Mouse (Mus musculus) hindbrain, embryonic 10.5 days (tissue): Measurements from ENCODE around the gene Hectd2. TPM values are rescaled to one million over a fixed set of nuclear protein-coding genes. Genes with fewer than 3 reads are reported as not detected.

Experiments
- DNase-seq: peaks from one replicate; pipeline ENCODE4 v3.0.0-alpha.2; 2017; ENCODE audit warnings: low spot score
- H3K27ac ChIP-seq: fragments of 300-500 bp; sonication (generic); 2 replicates; pipeline ENCODE4 v1.5.1; 2016; ENCODE audit warnings: mild to moderate bottlenecking, moderate library complexity
- H3K27me3 ChIP-seq: fragments of 300-500 bp; sonication (generic); 2 replicates; pipeline ENCODE4 v1.6.1; 2016; ENCODE audit warnings: mild to moderate bottlenecking; ENCODE audit not compliant: poor library complexity, insufficient read depth, severe bottlenecking
- H3K36me3 ChIP-seq: fragments of 300-500 bp; sonication (generic); 2 replicates; pipeline ENCODE4 v1.6.1; 2016; ENCODE audit warnings: mild to moderate bottlenecking, moderate library complexity
- H3K4me1 ChIP-seq: fragments of 300-500 bp; sonication (generic); replicated peaks from 2 replicates; pipeline ENCODE4 v1.6.1; 2016; ENCODE audit warnings: mild to moderate bottlenecking
- H3K4me3 ChIP-seq: fragments of 300-500 bp; sonication (generic); 2 replicates; pipeline ENCODE4 v1.5.1; 2016; ENCODE audit warnings: mild to moderate bottlenecking, moderate library complexity
- H3K9me3 ChIP-seq: fragments of 300-500 bp; sonication (generic); 2 replicates; pipeline ENCODE4 v1.6.1; 2016; ENCODE audit warnings: mild to moderate bottlenecking, moderate library complexity
- WGBS: fragments of 180-500 bp; shearing (Covaris S2); methylation state at CpG from one replicate; pipeline ENCODE4 v1.1.7; 2016; 5-methylcytosine and 5-hydroxymethylcytosine counted together
- polyA plus RNA-seq: library from polyadenylated mRNA; unstranded; fragments of >200 nt; fragmentation: Nextera tagmentation; extraction: Ambion mirVana; gene quantifications from 2 replicates; pipeline ENCODE4 v1.2.1, GENCODE M21; 2016

Hectd2 gene
- polyA plus RNA-seq, 1 experiment from 2014 or later: 7.4 TPM

DNA sequence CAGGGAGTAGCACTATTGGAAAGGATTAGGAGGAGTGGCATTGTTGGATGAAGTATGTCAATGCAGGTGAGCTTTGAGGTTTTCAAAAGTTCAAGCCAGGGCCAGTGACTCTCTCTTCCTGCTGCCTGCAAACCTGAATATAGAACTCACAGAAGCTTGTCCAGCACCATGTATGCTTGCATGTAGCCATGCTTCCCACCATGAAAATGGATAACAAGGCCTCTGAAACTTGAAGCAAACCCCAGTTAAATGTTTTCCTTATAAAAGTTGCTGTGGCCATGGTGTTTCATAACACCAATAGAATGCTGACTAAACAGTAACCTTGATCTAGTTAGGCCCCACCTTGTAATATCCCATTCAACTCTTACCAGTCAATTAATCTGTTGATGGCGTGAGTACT lies 27.7 kb downstream of the Hectd2 start:
- DNase-seq: no peak
- Histone ChIP-seq H3K27ac (no peak overlapping the region), H3K27me3 (no peaks in the 10 kb centered on the region), H3K9me3 (no peaks in the 10 kb centered on the region), H3K4me1 (no peaks in the 10 kb centered on the region), H3K4me3 (no peak overlapping the region), H3K36me3 (no peaks in the 10 kb centered on the region)
- WGBS: 88% methylated on average over 1 of the region's 1 CpGs

DNA sequence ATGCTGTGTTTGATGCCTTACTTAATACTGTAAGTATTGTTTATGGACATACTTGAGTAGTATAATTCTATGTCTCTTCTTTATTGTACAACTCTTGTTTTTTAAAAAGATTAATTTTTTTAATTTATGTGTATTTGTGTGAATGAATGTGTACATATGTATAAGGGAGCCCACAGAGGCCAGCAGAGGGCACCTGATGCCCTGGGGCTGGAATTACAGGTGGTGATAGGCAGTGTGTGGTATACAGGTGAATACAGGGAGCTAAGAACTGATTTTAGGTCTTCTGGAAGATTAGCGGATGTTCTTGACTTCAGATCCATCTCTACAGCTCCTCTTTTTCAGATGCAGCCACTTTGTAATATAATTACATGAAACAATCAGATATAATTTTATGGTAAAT lies 31.1 kb downstream of the Hectd2 start:
- 91% methylated on average over 1 of the region's 1 CpGs for WGBS
- no peak for DNase-seq
- no peak overlapping the region for H3K4me3 ChIP-seq
- H3K27me3 ChIP-seq: no peaks in the 10 kb centered on the region
- H3K27ac ChIP-seq: no peak overlapping the region
- 0 out of 2 replicates have a peak, but pooled peaks cover 5% of the 10 kb centered on the region for H3K36me3 ChIP-seq
- H3K4me1 ChIP-seq: peaks cover 4% of the 10 kb centered on the region; the same call in 1 of the 2 replicates
- H3K9me3 ChIP-seq: no peaks in the 10 kb centered on the region

DNA sequence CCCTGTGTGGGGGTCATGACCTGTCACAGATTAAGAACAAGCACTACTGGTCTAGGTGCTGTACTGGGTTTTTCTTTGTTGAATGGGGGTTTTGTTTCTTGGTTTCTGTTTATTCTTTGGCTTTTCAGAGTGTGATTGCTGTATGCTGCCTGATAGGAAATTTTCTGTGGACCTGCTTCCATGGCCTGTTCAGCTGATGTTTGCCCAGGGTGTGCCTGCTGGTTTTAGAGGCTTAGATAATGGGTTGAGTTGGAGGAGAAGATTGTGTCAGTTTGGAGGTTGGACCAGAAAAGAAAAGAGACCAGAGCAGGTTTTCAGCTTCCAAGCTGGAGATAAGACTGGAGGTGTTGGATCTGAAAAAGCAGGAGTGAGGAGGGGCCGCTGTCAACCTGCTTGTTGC lies 40.0 kb downstream of the Hectd2 start:
- DNase-seq: no peak
- 98% methylated on average over 1 of the region's 1 CpGs for WGBS

DNA sequence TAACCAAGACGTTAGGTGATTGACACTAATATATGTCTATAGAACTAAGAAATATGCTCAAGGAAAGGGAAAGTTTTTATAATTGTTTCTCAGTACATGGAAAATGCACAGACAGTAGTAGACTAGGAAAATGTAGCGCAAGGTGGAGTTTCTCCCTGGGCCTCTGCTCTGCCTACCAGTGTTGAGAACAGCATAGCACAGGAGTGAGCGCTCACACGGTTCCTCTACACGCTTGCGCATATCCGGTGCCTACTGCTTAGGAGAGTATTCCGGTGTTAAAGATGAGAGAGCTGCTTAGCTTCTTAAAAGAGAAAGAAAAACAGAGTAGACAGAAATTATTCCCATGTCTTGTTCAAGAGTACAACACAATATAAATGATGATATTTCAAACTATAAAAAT lies 47.4 kb downstream of the Hectd2 start:
- H3K27ac ChIP-seq: peak overlapping the region; percentile 47; the same call in 1 of the 2 replicates
- no peak for DNase-seq
- WGBS: 90% methylated on average over 8 of the region's 8 CpGs

More for the DNA sequence above, 40.0 kb downstream of the Hectd2 start:
- H3K36me3 ChIP-seq: 0 out of 2 replicates have a peak, but pooled peaks cover 2% of the 10 kb centered on the region
- no peaks in the 10 kb centered on the region for H3K27me3 ChIP-seq
- no peaks in the 10 kb centered on the region for H3K9me3 ChIP-seq
- no peak overlapping the region for H3K4me3 ChIP-seq
- H3K4me1 ChIP-seq: peaks cover under 1% of the 10 kb centered on the region; the same call in 1 of the 2 replicates
- no peak overlapping the region for H3K27ac ChIP-seq

DNA sequence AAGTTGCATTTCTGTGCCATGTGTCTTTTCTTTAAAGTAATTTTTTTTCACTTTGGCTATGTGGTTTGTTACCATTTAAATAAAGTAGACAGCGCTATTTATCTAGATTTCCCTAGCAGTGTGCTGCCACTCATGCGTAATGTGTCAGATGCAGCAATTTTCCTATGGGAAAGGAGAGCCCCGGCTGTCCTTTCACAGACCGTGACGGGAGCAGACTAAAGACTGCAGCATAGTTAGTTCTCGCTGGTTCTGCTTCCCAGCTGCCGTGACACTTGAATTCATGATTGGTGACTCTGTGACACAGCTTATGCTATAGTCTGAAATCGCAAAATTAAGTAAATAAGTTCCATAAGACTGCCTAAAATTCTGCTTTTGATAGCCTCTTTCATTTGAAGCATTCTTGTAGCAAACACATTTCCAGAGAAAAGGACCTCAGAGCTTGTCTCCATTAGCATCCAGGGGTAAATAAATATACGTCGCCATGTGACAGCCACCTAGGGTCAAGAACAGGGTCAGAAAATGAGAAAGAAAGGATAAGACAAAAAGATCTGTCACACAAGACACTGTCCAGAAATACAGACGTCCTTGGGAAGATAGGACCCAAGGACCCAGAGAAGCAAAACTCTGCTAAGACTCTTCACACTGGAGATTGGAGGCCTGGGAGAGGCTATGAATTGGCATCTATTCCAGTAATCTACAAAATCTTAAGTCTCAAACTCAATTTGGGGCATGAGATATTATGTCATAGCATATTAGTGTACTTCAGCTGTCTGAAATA lies 48.3 kb downstream of the Hectd2 start:
- Histone ChIP-seq H3K27me3 (no peaks in the 10 kb centered on the region), H3K9me3 (no peaks in the 10 kb centered on the region), H3K36me3 (no peaks in the 10 kb centered on the region), H3K4me1 (peaks cover 14% of the 10 kb centered on the region), H3K4me3 (0 out of 2 replicates have a peak overlapping the region, but pooled peaks have one; percentile 4), H3K27ac (peak overlapping the region; percentile 73)
- DNase-seq: peak; percentile 25
- WGBS: 35% methylated on average over 11 of the region's 11 CpGs

More for the DNA sequence above, 47.4 kb downstream of the Hectd2 start:
- H3K4me3 ChIP-seq: no peak overlapping the region
- no peaks in the 10 kb centered on the region for H3K36me3 ChIP-seq
- H3K4me1 ChIP-seq: peaks cover 14% of the 10 kb centered on the region
- H3K9me3 ChIP-seq: no peaks in the 10 kb centered on the region
- H3K27me3 ChIP-seq: no peaks in the 10 kb centered on the region

DNA sequence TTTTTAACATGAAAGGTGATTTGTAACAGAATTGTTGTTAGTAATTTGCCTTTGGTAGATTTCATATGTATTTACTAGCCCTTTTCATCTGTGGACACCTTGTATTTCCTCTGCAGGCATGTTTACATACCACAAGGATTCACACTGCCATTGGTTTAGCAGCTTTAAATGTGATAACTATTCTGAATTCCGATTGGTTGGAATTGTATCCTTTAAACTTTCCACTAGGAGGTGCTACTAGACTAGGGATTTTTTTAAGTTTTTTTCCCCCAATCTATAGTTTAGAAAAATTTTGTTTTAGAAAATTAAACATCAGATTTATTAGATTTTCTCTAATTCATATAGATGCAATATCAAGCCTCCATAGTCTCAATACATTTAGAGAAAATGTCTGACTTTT lies 51.8 kb downstream of the Hectd2 start:
- Histone ChIP-seq H3K9me3 (no peaks in the 10 kb centered on the region), H3K4me1 (peaks cover 14% of the 10 kb centered on the region), H3K4me3 (no peak overlapping the region), H3K36me3 (no peaks in the 10 kb centered on the region), H3K27me3 (no peaks in the 10 kb centered on the region), H3K27ac (no peak overlapping the region)
- no peak for DNase-seq
- 48% methylated on average over 1 of the region's 1 CpGs for WGBS

DNA sequence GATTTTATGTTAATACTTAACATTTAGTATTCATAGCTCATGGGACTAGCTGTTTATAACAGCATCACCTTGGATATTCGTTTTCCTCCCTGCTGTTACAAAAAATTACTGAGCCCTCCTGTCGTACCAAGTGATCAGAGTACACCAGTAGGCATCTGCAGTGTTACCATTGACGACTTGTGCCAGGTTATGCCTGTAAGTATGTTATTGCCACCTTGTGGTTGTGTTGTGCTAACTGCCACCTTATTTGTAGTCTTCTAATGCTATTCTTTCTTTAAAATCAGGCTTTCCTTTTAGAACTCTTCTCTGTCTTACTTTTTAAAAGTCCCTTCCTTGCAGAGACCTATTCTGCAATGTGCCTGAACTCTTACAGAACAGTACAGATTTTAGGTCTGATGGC lies 54.8 kb downstream of the Hectd2 start:
- no peak for DNase-seq
- 63% methylated on average over 3 of the region's 3 CpGs for WGBS
- Histone ChIP-seq H3K4me3 (no peak overlapping the region), H3K36me3 (no peaks in the 10 kb centered on the region; the same call in 1 of the 2 replicates), H3K4me1 (no peaks in the 10 kb centered on the region), H3K9me3 (no peaks in the 10 kb centered on the region), H3K27me3 (no peaks in the 10 kb centered on the region), H3K27ac (no peak overlapping the region)

DNA sequence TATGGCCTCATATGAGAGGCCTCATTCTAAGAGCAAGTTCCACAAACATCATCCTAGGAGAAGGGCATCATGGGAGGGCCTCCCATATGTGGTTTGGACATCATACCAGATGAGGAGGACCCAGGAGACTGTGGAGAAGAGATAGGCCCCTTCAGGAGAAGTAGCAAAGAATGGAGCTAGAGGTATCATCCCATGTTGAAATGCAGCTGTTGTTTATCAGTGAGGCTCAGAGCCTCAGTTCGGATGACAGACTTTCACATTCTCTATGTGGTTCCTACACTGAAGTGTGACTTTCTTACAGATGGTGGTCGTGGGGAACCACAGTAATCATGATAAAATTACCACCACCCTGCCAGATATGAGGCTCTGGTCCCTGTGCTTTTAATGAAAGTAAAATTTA lies 55.9 kb downstream of the Hectd2 start:
- H3K4me1 ChIP-seq: no peaks in the 10 kb centered on the region
- H3K9me3 ChIP-seq: no peaks in the 10 kb centered on the region
- no peak for DNase-seq
- H3K27ac ChIP-seq: no peak overlapping the region
- no peak overlapping the region for H3K4me3 ChIP-seq
- no peaks in the 10 kb centered on the region for H3K27me3 ChIP-seq
- 65% methylated on average over 2 of the region's 2 CpGs for WGBS
- H3K36me3 ChIP-seq: no peaks in the 10 kb centered on the region; the same call in 1 of the 2 replicates

DNA sequence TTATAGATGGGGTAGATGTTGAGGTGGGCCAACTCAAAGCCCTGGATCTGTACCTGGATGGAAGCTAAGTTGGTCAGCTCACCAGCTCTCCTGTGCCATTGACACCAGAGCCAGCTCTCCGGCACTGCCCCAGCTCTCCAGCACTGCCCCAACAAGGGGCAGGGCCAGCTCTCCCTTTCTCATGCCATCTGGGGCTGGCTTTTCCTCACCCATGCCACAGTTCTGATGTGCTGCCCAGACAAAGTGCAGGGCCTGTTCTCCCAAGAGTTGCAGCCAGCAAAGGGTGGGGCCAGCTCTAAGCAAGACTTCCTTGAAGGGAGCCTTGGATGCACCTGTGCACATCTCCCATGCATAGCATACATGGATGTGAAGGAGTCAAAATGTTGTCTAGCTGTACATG lies 71.5 kb downstream of the Hectd2 start:
- H3K4me1 ChIP-seq: peaks cover 4% of the 10 kb centered on the region; the same call in 1 of the 2 replicates
- H3K36me3 ChIP-seq: no peaks in the 10 kb centered on the region
- no peak overlapping the region for H3K27ac ChIP-seq
- 97% methylated on average over 1 of the region's 1 CpGs for WGBS
- no peak overlapping the region for H3K4me3 ChIP-seq
- no peak for DNase-seq
- no peaks in the 10 kb centered on the region for H3K27me3 ChIP-seq
- H3K9me3 ChIP-seq: no peaks in the 10 kb centered on the region

DNA sequence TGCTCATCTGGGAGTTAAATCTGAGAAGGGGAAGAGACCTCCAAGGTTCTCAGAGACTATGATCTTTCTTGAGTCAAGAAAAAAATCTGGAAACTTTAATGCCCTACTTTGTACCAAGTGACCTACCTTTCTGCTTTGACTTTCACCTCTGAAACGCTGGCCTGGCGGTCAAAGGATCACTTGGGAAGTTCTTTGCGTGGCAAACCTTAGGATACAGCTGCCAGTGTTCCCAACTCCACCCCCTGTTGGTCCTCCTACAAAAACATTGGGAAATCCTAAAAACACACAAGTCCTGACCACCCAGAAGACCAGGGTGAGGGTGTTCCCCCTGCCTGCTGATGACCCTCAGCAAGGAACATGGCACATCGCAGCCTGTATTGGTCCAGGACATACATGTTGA lies 72.4 kb downstream of the Hectd2 start:
- H3K4me3 ChIP-seq: no peak overlapping the region
- H3K36me3 ChIP-seq: no peaks in the 10 kb centered on the region
- WGBS: 85% methylated on average over 4 of the region's 4 CpGs
- peaks cover 4% of the 10 kb centered on the region; the same call in 1 of the 2 replicates for H3K4me1 ChIP-seq
- no peaks in the 10 kb centered on the region for H3K27me3 ChIP-seq
- no peak for DNase-seq
- no peaks in the 10 kb centered on the region for H3K9me3 ChIP-seq
- H3K27ac ChIP-seq: no peak overlapping the region

DNA sequence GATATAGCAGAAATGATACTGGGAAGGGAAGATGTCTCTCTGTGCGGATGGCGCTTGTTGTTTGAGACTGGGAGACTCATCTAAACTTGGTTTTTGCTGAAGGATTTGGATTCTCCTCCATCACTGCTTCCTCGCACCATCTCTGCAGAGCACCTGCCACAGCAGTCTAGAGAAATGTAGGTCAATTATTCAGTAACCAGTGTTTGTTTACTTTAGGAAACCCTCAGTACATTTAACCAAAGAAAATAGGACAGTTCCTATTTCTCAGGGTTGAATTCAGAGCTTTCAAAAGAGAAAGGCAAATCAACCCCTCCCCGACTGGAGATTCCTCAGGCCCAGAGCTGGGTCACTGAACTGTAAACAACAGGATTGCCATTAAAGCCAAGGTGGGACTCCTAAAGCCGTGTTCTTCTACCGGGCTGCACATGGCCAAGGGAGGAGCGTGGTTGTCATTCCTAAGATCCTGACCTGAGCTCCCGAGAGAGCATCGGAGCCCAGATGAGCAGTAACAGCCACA lies 75.0 kb downstream of the Hectd2 start:
- Histone ChIP-seq H3K36me3 (no peaks in the 10 kb centered on the region), H3K4me1 (peaks cover 4% of the 10 kb centered on the region; the same call in 1 of the 2 replicates), H3K27me3 (no peaks in the 10 kb centered on the region), H3K27ac (no peak overlapping the region), H3K4me3 (no peak overlapping the region), H3K9me3 (no peaks in the 10 kb centered on the region)
- DNase-seq: no peak
- WGBS: 80% methylated on average over 9 of the region's 9 CpGs

DNA sequence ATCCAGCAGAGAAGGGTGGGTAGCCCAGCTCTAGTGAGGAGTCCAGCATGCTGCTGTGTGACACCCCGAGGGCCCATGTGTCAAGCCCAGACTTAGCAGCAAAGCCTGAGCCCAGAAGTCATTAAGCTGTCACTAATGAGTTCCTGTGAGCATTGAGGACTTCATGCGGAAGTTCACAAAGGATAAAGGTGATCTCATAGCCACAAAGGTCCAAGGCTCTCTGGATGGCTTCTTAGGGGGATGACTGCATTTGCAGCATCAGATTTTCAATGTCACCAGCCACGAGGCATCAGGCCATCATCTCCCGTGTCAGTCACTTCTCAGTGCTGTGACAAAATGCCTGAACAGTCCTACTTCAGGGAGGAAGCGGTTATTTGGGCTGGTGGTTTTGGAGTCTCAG lies 75.9 kb downstream of the Hectd2 start:
- Histone ChIP-seq H3K4me3 (no peak overlapping the region), H3K9me3 (no peaks in the 10 kb centered on the region), H3K27me3 (no peaks in the 10 kb centered on the region), H3K4me1 (peaks cover 4% of the 10 kb centered on the region; the same call in 1 of the 2 replicates), H3K36me3 (no peaks in the 10 kb centered on the region), H3K27ac (no peak overlapping the region)
- 93% methylated on average over 5 of the region's 5 CpGs for WGBS
- DNase-seq: no peak

DNA sequence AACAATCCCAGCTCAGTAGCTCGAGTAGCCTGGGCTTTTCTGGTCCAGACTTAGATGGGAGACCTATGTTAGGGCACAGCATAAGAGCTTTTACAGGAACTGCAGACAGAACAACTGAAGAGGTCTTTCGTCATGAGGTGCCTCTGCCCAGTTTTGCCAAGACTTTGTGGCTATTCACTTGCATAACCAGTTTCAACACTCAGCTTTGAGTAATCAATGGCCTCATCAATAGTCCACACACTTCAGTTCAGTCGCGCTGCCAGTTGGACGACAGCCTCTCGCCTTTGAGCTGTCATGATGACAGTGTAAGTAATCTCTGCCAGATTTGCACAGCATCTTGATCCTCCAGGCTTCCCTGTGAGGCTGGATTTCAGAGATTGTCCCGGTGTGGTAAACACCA lies 80.3 kb downstream of the Hectd2 start:
- Histone ChIP-seq H3K27me3 (no peaks in the 10 kb centered on the region), H3K4me1 (peaks cover 8% of the 10 kb centered on the region; the same call in 1 of the 2 replicates), H3K27ac (no peak overlapping the region), H3K9me3 (no peaks in the 10 kb centered on the region), H3K36me3 (no peaks in the 10 kb centered on the region), H3K4me3 (no peak overlapping the region)
- no peak for DNase-seq
- WGBS: 83% methylated on average over 7 of the region's 7 CpGs
